Comparison of ENCODE assay signal across 12 mouse cellular contexts in genomic region chr3:60602923-60603549, GRCm38 (mm10).
DNase-seq lines count a peak whose midpoint lies in the region; ATAC-seq and TF ChIP-seq lines count a peak whose summit lies in the region.
"Had no signal": no experiment of that assay in that cellular context is flagged by ENCODE, and none has a peak within 500 bp of the region (broad histone marks: within the 10 kb centered on the region; RNA-seq: fewer than 3 reads in every experiment).

No protein-coding gene starts in this region.

- H3K9me3 ChIP-seq in intestine, embryonic 15.5 days, result no peaks in the 10 kb centered on the region
- H3K9me3 ChIP-seq in intestine, postnatal 0 days (ENCODE audit: control insufficient read depth), result no peaks in the 10 kb centered on the region
- no peaks in the 10 kb centered on the region for H3K9me3 ChIP-seq in forebrain, embryonic 13.5 days (replicated peaks)
- H3K9me3 ChIP-seq: forebrain, embryonic 12.5 days had no signal

- no peaks in the 10 kb centered on the region for H3K36me3 ChIP-seq in intestine, embryonic 15.5 days
- peaks cover 14% of the 10 kb centered on the region; the same call in 1 of the 2 replicates for H3K36me3 ChIP-seq in intestine, postnatal 0 days (ENCODE audit: control insufficient read depth, insufficient read depth)
- H3K36me3 ChIP-seq in forebrain, embryonic 13.5 days (ENCODE audit: poor library complexity, severe bottlenecking), result no peaks in the 10 kb centered on the region
- H3K36me3 ChIP-seq: forebrain, embryonic 12.5 days had no signal

- no peak for TF ChIP-seq CTCF in intestine, postnatal 0 days (IDR thresholded peaks at IDR 0.05; ENCODE audit: low read depth)

- 0 out of 2 replicates have a peak, but pooled peaks have one; percentile 28 for ATAC-seq in intestine, embryonic 15.5 days
- ATAC-seq in intestine, postnatal 0 days, result no peak
- ATAC-seq in megakaryocyte progenitor cell, adult 5-6 weeks (replicated peaks; ENCODE audit: poor library complexity), result peak; percentile 79
- no peak for ATAC-seq in forebrain, embryonic 13.5 days

- H3K27me3 ChIP-seq in intestine, embryonic 15.5 days (replicated peaks), result no peaks in the 10 kb centered on the region
- H3K27me3 ChIP-seq in intestine, postnatal 0 days (replicated peaks; ENCODE audit: control insufficient read depth, insufficient read depth, low read length), result no peaks in the 10 kb centered on the region
- no peaks in the 10 kb centered on the region for H3K27me3 ChIP-seq in forebrain, embryonic 13.5 days
- H3K27me3 ChIP-seq: forebrain, embryonic 12.5 days had no signal

- H3K4me3 ChIP-seq in intestine, embryonic 15.5 days (replicated peaks), result no peak overlapping the region
- no peak overlapping the region for H3K4me3 ChIP-seq in intestine, postnatal 0 days (ENCODE audit: low read depth, low read length)
- H3K4me3 ChIP-seq in forebrain, embryonic 13.5 days, result no peak overlapping the region
- H3K4me3 ChIP-seq: forebrain, embryonic 12.5 days had no signal

- H3K9ac ChIP-seq in intestine, embryonic 15.5 days, result no peak overlapping the region
- H3K9ac ChIP-seq in intestine, postnatal 0 days (ENCODE audit: low read depth, low read length), result no peak overlapping the region
- H3K9ac ChIP-seq in forebrain, embryonic 13.5 days, result no peak overlapping the region
- H3K9ac ChIP-seq: forebrain, embryonic 12.5 days; hindbrain, embryonic 14.5 days had no signal

- H3K27ac ChIP-seq in intestine, embryonic 15.5 days, result no peak overlapping the region
- no peak overlapping the region for H3K27ac ChIP-seq in intestine, postnatal 0 days (ENCODE audit: low read depth, low read length)
- H3K27ac ChIP-seq in forebrain, embryonic 13.5 days, result no peak overlapping the region
- H3K27ac ChIP-seq: forebrain, embryonic 12.5 days; hindbrain, embryonic 14.5 days had no signal

- 78% methylated on average over 4 of the region's 4 CpGs for WGBS in intestine, embryonic 15.5 days
- WGBS in intestine, postnatal 0 days, result 89% methylated on average over 4 of the region's 4 CpGs
- WGBS in forebrain, embryonic 13.5 days, result 90% methylated on average over 4 of the region's 4 CpGs

- H3K4me2 ChIP-seq in intestine, embryonic 15.5 days (replicated peaks), result no peak overlapping the region
- H3K4me2 ChIP-seq in intestine, postnatal 0 days (replicated peaks; ENCODE audit: low read depth), result no peak overlapping the region
- no peak overlapping the region for H3K4me2 ChIP-seq in forebrain, embryonic 13.5 days
- H3K4me2 ChIP-seq: forebrain, embryonic 12.5 days; hindbrain, embryonic 14.5 days; midbrain, embryonic 11.5 days had no signal

- peak; percentile 76 for DNase-seq in MEL-GATA-1-ER (ENCODE audit: extremely low read depth, low read depth)
- peak; percentile 75 for DNase-seq in fibroblast of lung, adult 2 months (ENCODE audit: low read depth)
- DNase-seq in cerebellum, adult 11-12 months, result no peak
- no peak for DNase-seq in gastrocnemius, postnatal 25 days
- DNase-seq: cerebellum, postnatal 10 days had no signal

- H3K4me1 ChIP-seq in intestine, embryonic 15.5 days (replicated peaks), result no peaks in the 10 kb centered on the region
- no peaks in the 10 kb centered on the region for H3K4me1 ChIP-seq in intestine, postnatal 0 days (replicated peaks; ENCODE audit: control insufficient read depth, insufficient read depth, low read length)
- no peaks in the 10 kb centered on the region for H3K4me1 ChIP-seq in forebrain, embryonic 13.5 days
- H3K4me1 ChIP-seq: forebrain, embryonic 12.5 days had no signal

Comparison
In these comparisons a context has a peak if more than half of its experiments do, and no peak if none do; other contexts are left out.
1. ATAC-seq: peak in intestine, embryonic 15.5 days (single experiment) and megakaryocyte progenitor cell, adult 5-6 weeks (single experiment); none in intestine, postnatal 0 days (single experiment) and forebrain, embryonic 13.5 days (single experiment).
2. DNase-seq: peak in MEL-GATA-1-ER (single experiment) and fibroblast of lung, adult 2 months (single experiment); none in cerebellum, adult 11-12 months (single experiment) and gastrocnemius, postnatal 25 days (single experiment).